Mouse (Mus musculus) MEL (cell line): ENCODE results near the gene Slc22a1. TPM values are rescaled to one million over a fixed set of nuclear protein-coding genes. Genes with fewer than 3 reads are reported as not detected.

ENCODE experiments used
- DNase-seq: peaks from one replicate; pipeline ENCODE4 v3.0.0; 2011; ENCODE audit warnings: low read depth, low spot score
- H3K27ac ChIP-seq: 2 replicates; pipeline ENCODE4 v1.5.1; 2012; ENCODE audit warnings: low read depth, mild to moderate bottlenecking, control low read depth, low read length, moderate library complexity; ENCODE audit not compliant: control insufficient read depth
- H3K27me3 ChIP-seq, 2 experiments: fragments of 150-350 bp in 1 of 2; sonication (generic) in 1 of 2; 2 replicates each; pipeline ENCODE4 v1.6.1; 2012; ENCODE audit warnings: low read length in 2 of 2, mild to moderate bottlenecking in 2 of 2, improper control_type of control experiment in 1 of 2, moderate library complexity in 1 of 2; ENCODE audit not compliant: insufficient read depth in 2 of 2, control insufficient read depth in 1 of 2
- H3K36me3 ChIP-seq, 2 experiments: 2 replicates each; pipeline ENCODE4 v1.6.1; 2012 to 2014; ENCODE audit warnings: low read length in 2 of 2, improper control_type of control experiment in 1 of 2, inconsistent platforms in 1 of 2, mild to moderate bottlenecking in 1 of 2; ENCODE audit not compliant: insufficient read depth in 2 of 2, control insufficient read depth in 1 of 2
- H3K4me1 ChIP-seq, 2 experiments: fragments of 150-350 bp in 1 of 2; sonication (generic) in 1 of 2; 2 replicates each; pipeline ENCODE4 v1.6.1; 2012; ENCODE audit warnings: low read length in 2 of 2, improper control_type of control experiment in 1 of 2, mild to moderate bottlenecking in 1 of 2; ENCODE audit not compliant: insufficient read depth in 2 of 2, control insufficient read depth in 1 of 2
- H3K4me3 ChIP-seq, 2 experiments: fragments of 150-350 bp in 1 of 2; sonication (generic) in 1 of 2; 2 replicates each; pipeline ENCODE4 v1.5.1; 2012; ENCODE audit warnings: low read depth in 2 of 2, low read length in 2 of 2, mild to moderate bottlenecking in 2 of 2, moderate library complexity in 2 of 2, control low read depth in 1 of 2, improper control_type of control experiment in 1 of 2; ENCODE audit not compliant: control insufficient read depth in 1 of 2, insufficient read depth in 1 of 2
- H3K79me2 ChIP-seq: 2 replicates; pipeline ENCODE4 v1.6.1; 2012; ENCODE audit warnings: mild to moderate bottlenecking, low read length, moderate library complexity; ENCODE audit not compliant: control insufficient read depth, poor library complexity, insufficient read depth
- H3K9ac ChIP-seq: 2 replicates; pipeline ENCODE4 v1.6.1; 2012; ENCODE audit warnings: low read depth, mild to moderate bottlenecking, control low read depth, low read length, moderate library complexity; ENCODE audit not compliant: control insufficient read depth, poor library complexity, severe bottlenecking
- H3K9me3 ChIP-seq: fragments of 150-350 bp; sonication (generic); replicated peaks from 2 replicates; pipeline ENCODE4 v1.6.1; 2012; ENCODE audit warnings: mild to moderate bottlenecking, low read length, improper control_type of control experiment, moderate library complexity; ENCODE audit not compliant: insufficient read depth
- CHD1 ChIP-seq: IDR thresholded peaks from 2 replicates; pipeline ENCODE4 v1.6.1; 2012; ENCODE audit warnings: low read depth, mild to moderate bottlenecking, inconsistent platforms, low read length, improper control_type of control experiment
- CTCF ChIP-seq, 3 experiments: IDR thresholded peaks in 2 of 3; conservative IDR thresholded peaks in 1 of 3; 2 replicates each; pipeline ENCODE4 v1.5.1; 2011 to 2012; ENCODE audit warnings: low read length in 3 of 3, low read depth in 2 of 3, mild to moderate bottlenecking in 2 of 3, improper control_type of control experiment in 1 of 3, inconsistent platforms in 1 of 3, mixed read lengths in 1 of 3, moderate library complexity in 1 of 3; ENCODE audit not compliant: control insufficient read depth in 1 of 3, insufficient read depth in 1 of 3, poor library complexity in 1 of 3, severe bottlenecking in 1 of 3
- E2F4 ChIP-seq: IDR thresholded peaks from 2 replicates; pipeline ENCODE4 v1.6.1; 2011; ENCODE audit warnings: low read depth, low read length, improper control_type of control experiment, borderline replicate concordance
- ETS1 ChIP-seq: IDR thresholded peaks from 2 replicates; pipeline ENCODE4 v1.6.1; 2012; ENCODE audit warnings: low read depth, mild to moderate bottlenecking, inconsistent platforms, low read length, improper control_type of control experiment, moderate library complexity
- GATA1 ChIP-seq: IDR thresholded peaks from 2 replicates; pipeline ENCODE4 v1.6.1; 2011; ENCODE audit warnings: low read depth, low read length, improper control_type of control experiment
- JUND ChIP-seq: IDR thresholded peaks from 2 replicates; pipeline ENCODE4 v1.6.1; 2011; ENCODE audit warnings: low read depth, mild to moderate bottlenecking, improper control_type of control experiment, low read length
- KAT2A ChIP-seq: conservative IDR thresholded peaks from 2 replicates; pipeline ENCODE4 v1.6.1; 2012; ENCODE audit warnings: low read depth, low read length, improper control_type of control experiment, inconsistent platforms
- MAX ChIP-seq: IDR thresholded peaks from 2 replicates; pipeline ENCODE4 v1.6.1; 2011; ENCODE audit warnings: low read length, improper control_type of control experiment
- MAZ ChIP-seq: IDR thresholded peaks from 2 replicates; pipeline ENCODE4 v1.6.1; 2012; ENCODE audit warnings: low read depth, mild to moderate bottlenecking, inconsistent platforms, low read length, improper control_type of control experiment
- MEF2A ChIP-seq: IDR thresholded peaks from 2 replicates; pipeline ENCODE4 v1.6.1; 2014; ENCODE audit warnings: low read depth, mild to moderate bottlenecking, inconsistent platforms, low read length, improper control_type of control experiment; ENCODE audit not compliant: poor library complexity, insufficient replicate concordance, severe bottlenecking; ENCODE audit errors: extremely low read depth
- MYB ChIP-seq: IDR thresholded peaks from 2 replicates; pipeline ENCODE4 v1.6.1; 2011; ENCODE audit warnings: mild to moderate bottlenecking, low read depth, low read length, improper control_type of control experiment
- MYC ChIP-seq: IDR thresholded peaks from 2 replicates; pipeline ENCODE4 v1.6.1; 2011; ENCODE audit warnings: low read depth, mild to moderate bottlenecking, low read length, improper control_type of control experiment, moderate library complexity
- NELFE ChIP-seq: IDR thresholded peaks from 2 replicates; pipeline ENCODE4 v1.6.1; 2011; ENCODE audit warnings: low read depth, low read length, improper control_type of control experiment
- NRF1 ChIP-seq: IDR thresholded peaks from 2 replicates; pipeline ENCODE4 v1.6.1; 2014; ENCODE audit warnings: low read depth, mild to moderate bottlenecking, inconsistent platforms, low read length, improper control_type of control experiment, moderate library complexity; ENCODE audit not compliant: poor library complexity, insufficient read depth, severe bottlenecking
- POLR2A ChIP-seq, 2 experiments: IDR thresholded peaks; 2 replicates each; pipeline ENCODE4 v1.6.1; 2011 to 2012; ENCODE audit warnings: low read length in 2 of 2, mild to moderate bottlenecking in 2 of 2, control low read depth in 1 of 2, improper control_type of control experiment in 1 of 2, low read depth in 1 of 2, moderate library complexity in 1 of 2; ENCODE audit not compliant: control insufficient read depth in 1 of 2, insufficient read depth in 1 of 2, poor library complexity in 1 of 2
- POLR2AphosphoS2 ChIP-seq: IDR thresholded peaks from 2 replicates; pipeline ENCODE4 v1.6.1; 2011; ENCODE audit warnings: low read length, improper control_type of control experiment
- POLR2AphosphoS5 ChIP-seq: IDR thresholded peaks from 2 replicates; pipeline ENCODE4 v1.6.1; 2012; ENCODE audit warnings: low read depth, borderline replicate concordance, mild to moderate bottlenecking, inconsistent platforms, low read length, moderate library complexity, mixed read lengths
- RAD21 ChIP-seq: IDR thresholded peaks from 2 replicates; pipeline ENCODE4 v1.6.1; 2011; ENCODE audit warnings: mild to moderate bottlenecking, low read depth, low read length, improper control_type of control experiment
- TAL1 ChIP-seq: IDR thresholded peaks from 2 replicates; pipeline ENCODE4 v1.6.1; 2012; ENCODE audit warnings: mild to moderate bottlenecking, inconsistent platforms, low read length, moderate library complexity, mixed read lengths
- TBP ChIP-seq: IDR thresholded peaks from 2 replicates; pipeline ENCODE4 v1.8.0; 2011; ENCODE audit warnings: low read depth, low read length, improper control_type of control experiment
- USF1 ChIP-seq: IDR thresholded peaks from 2 replicates; pipeline ENCODE4 v1.6.1; 2014; ENCODE audit warnings: low read depth, mild to moderate bottlenecking, inconsistent platforms, low read length, improper control_type of control experiment, moderate library complexity
- USF2 ChIP-seq, 2 experiments: IDR thresholded peaks; 2 replicates each; pipeline ENCODE4 v1.6.1; 2011 to 2012; ENCODE audit warnings: improper control_type of control experiment in 2 of 2, low read length in 2 of 2, borderline replicate concordance in 1 of 2, inconsistent platforms in 1 of 2, low read depth in 1 of 2, mild to moderate bottlenecking in 1 of 2; ENCODE audit not compliant: insufficient read depth in 1 of 2
- ZKSCAN1 ChIP-seq: IDR thresholded peaks from 2 replicates; pipeline ENCODE4 v1.6.1; 2012; ENCODE audit warnings: low read depth, mild to moderate bottlenecking, inconsistent platforms, low read length, improper control_type of control experiment, moderate library complexity
- polyA plus RNA-seq, 2 experiments: library from polyadenylated mRNA; stranded (reverse) in 1 of 2; unstranded in 1 of 2; fragments of >175 nt in 1 of 2; fragments of >200 nt in 1 of 2; gene quantifications; 2 replicates each; pipeline versions ENCODE4 v1.2.1 to v1.2.4; 2012; ENCODE audit warnings: low replicate concordance in 2 of 2, low read depth in 1 of 2; ENCODE audit not compliant: insufficient read length in 2 of 2, insufficient read depth in 1 of 2, missing spikeins in 1 of 2
- total RNA-seq: library from RNA; depleted of rRNA; stranded (reverse); fragments of 300-350 nt; gene quantifications from 2 replicates; pipeline ENCODE4 v1.2.3, GENCODE M21; 2012

Gene Slc22a1
- total and polyA plus RNA-seq, 3 experiments: not detected

GRCm38 (mm10) chr17:12652604-12653003 lies 23.0 kb downstream of the Slc22a1 start:
- no peak for DNase-seq
- no peak overlapping the region for H3K4me3 ChIP-seq
- H3K9me3 ChIP-seq: no peaks in the 10 kb centered on the region
- no peaks in the 10 kb centered on the region for H3K4me1 ChIP-seq
- no peaks in the 10 kb centered on the region for H3K79me2 ChIP-seq
- peaks cover 3 to 4% of the 10 kb centered on the region in 2 experiments; a peak in 3 of 4 replicates for H3K27me3 ChIP-seq
- TF ChIP-seq CHD1 (no peak), MEF2A (no peak), ETS1 (no peak), CTCF (IDR thresholded peaks at IDR 0.05 in 2 of 3, conservative IDR thresholded peaks at IDR 0.05 in 1 of 3; ENCODE audit: control insufficient read depth in 1 of 3, insufficient read depth in 1 of 3, low read depth in 2 of 3, low read length in 3 of 3, poor library complexity in 1 of 3, severe bottlenecking in 1 of 3) (no peak), USF2 (IDR thresholded peaks at IDR 0.05; ENCODE audit: borderline replicate concordance in 1 of 2, insufficient read depth in 1 of 2, low read depth in 1 of 2, low read length in 2 of 2) (no peak), MYB (no peak), POLR2AphosphoS2 (no peak), POLR2A (IDR thresholded peaks at IDR 0.05; ENCODE audit: control insufficient read depth in 1 of 2, insufficient read depth in 1 of 2, low read depth in 1 of 2, low read length in 2 of 2, poor library complexity in 1 of 2) (no peak), MAZ (no peak), KAT2A (no peak), USF1 (no peak), TBP (no peak), POLR2AphosphoS5 (no peak), ZKSCAN1 (no peak), MYC (no peak), JUND (no peak), RAD21 (no peak)
- no peaks in the 10 kb centered on the region for H3K36me3 ChIP-seq
- no peak overlapping the region for H3K27ac ChIP-seq
- no peak overlapping the region for H3K9ac ChIP-seq

GRCm38 (mm10) chr17:12645461-12645860 lies 30.2 kb downstream of the Slc22a1 start:
- DNase-seq: no peak
- TF ChIP-seq E2F4: no peak
- no peak for TF ChIP-seq ETS1
- TF ChIP-seq MAZ: no peak
- no peak for TF ChIP-seq MYC
- no peak for TF ChIP-seq GATA1
- TF ChIP-seq NRF1: no peak
- TF ChIP-seq TAL1: no peak
- TF ChIP-seq NELFE: no peak
- TF ChIP-seq MAX: no peak
- TF ChIP-seq TBP: no peak
- H3K36me3 ChIP-seq: no peaks in the 10 kb centered on the region
- no peak overlapping the region for H3K4me3 ChIP-seq
- no peak overlapping the region for H3K27ac ChIP-seq
- no peaks in the 10 kb centered on the region for H3K79me2 ChIP-seq
- peaks cover 0 to 2% of the 10 kb centered on the region in 2 experiments; a peak in 2 of 4 replicates for H3K27me3 ChIP-seq
- H3K4me1 ChIP-seq: no peaks in the 10 kb centered on the region
- H3K9me3 ChIP-seq: no peaks in the 10 kb centered on the region
- H3K9ac ChIP-seq: no peak overlapping the region
